Mouse (Mus musculus) embryonic facial prominence, embryonic 15.5 days (tissue): ENCODE results near the gene Tsc22d4. TPM values are rescaled to one million over a fixed set of nuclear protein-coding genes. Genes with fewer than 3 reads are reported as not detected.

Experiments used
- ATAC-seq: fragments of 200-750 bp; cut with Nextera tagmentation; 2 replicates; pipeline ENCODE4 v1.8.0; 2017; ENCODE audit warnings: low read depth, moderate TSS enrichment; ENCODE audit not compliant: insufficient number of reproducible peaks, low FRiP score, low TSS enrichment
- H3K27ac ChIP-seq: fragments of 300-500 bp; sonication (generic); replicated peaks from 2 replicates; pipeline ENCODE4 v1.5.1; 2015; ENCODE audit warnings: mild to moderate bottlenecking, inconsistent platforms
- H3K27me3 ChIP-seq: fragments of 300-500 bp; sonication (generic); 2 replicates; pipeline ENCODE4 v1.6.1; 2015; ENCODE audit warnings: inconsistent platforms
- H3K36me3 ChIP-seq: fragments of 300-500 bp; sonication (generic); 2 replicates; pipeline ENCODE4 v1.6.1; 2015; ENCODE audit warnings: mild to moderate bottlenecking, inconsistent platforms
- H3K4me1 ChIP-seq: fragments of 300-500 bp; sonication (generic); 2 replicates; pipeline ENCODE4 v1.6.1; 2015; ENCODE audit warnings: inconsistent platforms
- H3K4me2 ChIP-seq: fragments of 300-500 bp; sonication (generic); replicated peaks from 2 replicates; pipeline ENCODE4 v1.6.1; 2015; ENCODE audit warnings: mild to moderate bottlenecking, inconsistent platforms
- H3K4me3 ChIP-seq: fragments of 300-500 bp; sonication (generic); replicated peaks from 2 replicates; pipeline ENCODE4 v1.5.1; 2015; ENCODE audit warnings: mild to moderate bottlenecking, inconsistent platforms
- H3K9ac ChIP-seq: fragments of 300-500 bp; sonication (generic); 2 replicates; pipeline ENCODE4 v1.6.1; 2015; ENCODE audit warnings: inconsistent platforms
- H3K9me3 ChIP-seq: fragments of 300-500 bp; sonication (generic); replicated peaks from 2 replicates; pipeline ENCODE4 v1.6.1; 2016; ENCODE audit warnings: inconsistent platforms
- WGBS: fragments of 180-500 bp; shearing (Covaris S2); methylation state at CpG from one replicate; pipeline ENCODE4 v1.1.7; 2015; 5-methylcytosine and 5-hydroxymethylcytosine counted together
- polyA plus RNA-seq: library from polyadenylated mRNA; unstranded; fragments of >200 nt; fragmentation: Nextera tagmentation; extraction: Ambion mirVana; gene quantifications from 2 replicates; pipeline ENCODE4 v1.2.1, GENCODE M21; 2015

Gene Tsc22d4
- polyA plus RNA-seq, 1 experiment from 2014 or later: 175 TPM

- Histone ChIP-seq H3K4me1 (peaks cover 40% of the 10 kb centered on the region), H3K9me3 (no peaks in the 10 kb centered on the region), H3K4me2 (no peak overlapping the region), H3K36me3 (peaks cover 61% of the 10 kb centered on the region), H3K4me3 (no peak overlapping the region), H3K9ac (no peak overlapping the region), H3K27me3 (no peaks in the 10 kb centered on the region), H3K27ac (no peak overlapping the region)
- 83% methylated on average over 6 of the region's 6 CpGs for WGBS
- no peak for ATAC-seq
Measured at GRCm38 (mm10) chr5:137751988-137752387, 6.5 kb downstream of the Tsc22d4 start.

GRCm38 (mm10) chr5:137753111-137753832 is 7.7 kb downstream of the Tsc22d4 start:
- Histone ChIP-seq H3K4me3 (no peak overlapping the region), H3K36me3 (peaks cover 68% of the 10 kb centered on the region), H3K9me3 (no peaks in the 10 kb centered on the region), H3K4me1 (peaks cover 37% of the 10 kb centered on the region), H3K27ac (no peak overlapping the region), H3K9ac (no peak overlapping the region), H3K27me3 (no peaks in the 10 kb centered on the region), H3K4me2 (no peak overlapping the region)
- 71% methylated on average over 13 of the region's 13 CpGs for WGBS
- no peak for ATAC-seq

DNA sequence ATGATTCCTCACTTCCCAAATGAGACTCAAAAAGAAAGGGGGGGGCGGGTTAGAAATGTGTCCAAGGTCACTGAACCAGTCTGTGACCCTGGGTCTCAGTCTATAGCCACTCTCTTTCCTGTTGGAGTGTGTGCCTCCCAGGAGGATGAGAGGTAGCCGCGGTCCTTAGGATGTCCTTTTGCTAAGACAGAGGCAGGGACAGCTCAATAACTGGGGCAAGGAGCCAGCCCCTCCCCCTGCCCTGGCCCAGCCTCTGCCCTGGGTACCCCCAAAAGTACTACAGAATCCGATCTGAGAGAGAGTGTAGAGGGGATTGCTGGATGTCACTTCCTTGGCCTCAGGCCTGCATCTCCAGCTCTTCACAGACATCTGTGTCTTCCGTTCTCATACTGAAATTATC is 9.9 kb downstream of the Tsc22d4 start:
- H3K4me2 ChIP-seq: no peak overlapping the region
- H3K27me3 ChIP-seq: no peaks in the 10 kb centered on the region
- no peak overlapping the region for H3K4me3 ChIP-seq
- no peak overlapping the region; the same call in 1 of the 2 replicates for H3K27ac ChIP-seq
- H3K9ac ChIP-seq: no peak overlapping the region
- no peak for ATAC-seq
- H3K4me1 ChIP-seq: peaks cover 43% of the 10 kb centered on the region
- WGBS: 82% methylated on average over 5 of the region's 5 CpGs
- peaks cover 74% of the 10 kb centered on the region for H3K36me3 ChIP-seq
- H3K9me3 ChIP-seq: no peaks in the 10 kb centered on the region

GRCm38 (mm10) chr5:137756106-137756505 is 10.6 kb downstream of the Tsc22d4 start:
- no peak overlapping the region for H3K4me3 ChIP-seq
- H3K27me3 ChIP-seq: no peaks in the 10 kb centered on the region
- H3K9me3 ChIP-seq: no peaks in the 10 kb centered on the region
- no peak overlapping the region for H3K9ac ChIP-seq
- peaks cover 68% of the 10 kb centered on the region for H3K36me3 ChIP-seq
- WGBS: 69% methylated on average over 3 of the region's 3 CpGs
- H3K4me2 ChIP-seq: no peak overlapping the region
- no peak overlapping the region for H3K27ac ChIP-seq
- peaks cover 45% of the 10 kb centered on the region for H3K4me1 ChIP-seq
- ATAC-seq: no peak

- WGBS: 45% methylated on average over 10 of the region's 10 CpGs
- ATAC-seq: no peak
- peaks cover 58% of the 10 kb centered on the region for H3K36me3 ChIP-seq
Measured at GRCm38 (mm10) chr5:137756882-137757661, 11.5 kb downstream of the Tsc22d4 start.

GRCm38 (mm10) chr5:137757887-137758286 is 12.4 kb downstream of the Tsc22d4 start:
- Histone ChIP-seq H3K27me3 (no peaks in the 10 kb centered on the region), H3K9me3 (no peaks in the 10 kb centered on the region), H3K36me3 (peaks cover 53% of the 10 kb centered on the region), H3K27ac (no peak overlapping the region), H3K4me3 (no peak overlapping the region), H3K4me1 (peaks cover 43% of the 10 kb centered on the region), H3K4me2 (no peak overlapping the region), H3K9ac (no peak overlapping the region)
- 0 out of 2 replicates have a peak, but pooled peaks have one; percentile 9 for ATAC-seq
- 77% methylated on average over 6 of the region's 6 CpGs for WGBS

More at GRCm38 (mm10) chr5:137756882-137757661, 11.5 kb downstream of the Tsc22d4 start:
- peaks cover 45% of the 10 kb centered on the region for H3K4me1 ChIP-seq
- no peaks in the 10 kb centered on the region for H3K27me3 ChIP-seq
- no peak overlapping the region for H3K4me3 ChIP-seq
- H3K9me3 ChIP-seq: no peaks in the 10 kb centered on the region
- no peak overlapping the region for H3K4me2 ChIP-seq
- H3K27ac ChIP-seq: no peak overlapping the region
- no peak overlapping the region for H3K9ac ChIP-seq

DNA sequence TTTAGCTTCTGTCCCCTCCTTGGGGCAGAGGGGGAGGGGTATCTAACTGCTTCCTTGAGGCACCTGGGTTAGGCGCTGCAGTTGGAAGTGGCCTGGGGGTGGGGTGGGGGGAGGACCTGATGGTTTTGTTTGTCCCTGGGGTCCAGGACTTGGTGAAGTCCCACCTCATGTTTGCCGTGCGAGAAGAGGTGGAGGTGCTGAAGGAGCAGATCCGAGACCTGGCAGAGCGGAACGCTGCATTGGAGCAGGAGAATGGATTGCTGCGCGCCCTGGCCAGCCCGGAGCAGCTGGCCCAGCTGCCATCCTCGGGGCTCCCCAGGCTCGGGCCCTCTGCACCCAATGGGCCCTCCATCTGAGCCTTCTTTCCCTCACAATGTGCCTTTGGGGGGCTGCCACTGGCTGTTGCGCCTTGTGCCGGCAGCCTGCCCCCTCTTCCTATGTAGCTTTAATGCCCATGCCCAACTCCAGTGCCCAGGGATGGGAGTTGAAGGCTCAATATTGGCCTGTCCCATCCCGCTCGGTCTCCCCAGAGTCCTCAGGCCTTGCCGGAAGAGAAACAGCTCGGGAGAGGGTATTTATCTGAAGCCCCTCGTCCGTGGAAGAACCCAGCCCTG is 13.5 kb downstream of the Tsc22d4 start:
- H3K4me3 ChIP-seq: no peak overlapping the region
- 83% methylated on average over 19 of the region's 19 CpGs for WGBS
- H3K27ac ChIP-seq: peak overlapping the region; percentile 68
- no peak for ATAC-seq
- H3K9me3 ChIP-seq: no peaks in the 10 kb centered on the region
- H3K4me2 ChIP-seq: no peak overlapping the region
- peaks cover 40% of the 10 kb centered on the region for H3K4me1 ChIP-seq
- H3K27me3 ChIP-seq: no peaks in the 10 kb centered on the region
- H3K36me3 ChIP-seq: peaks cover 43% of the 10 kb centered on the region
- no peak overlapping the region for H3K9ac ChIP-seq

DNA sequence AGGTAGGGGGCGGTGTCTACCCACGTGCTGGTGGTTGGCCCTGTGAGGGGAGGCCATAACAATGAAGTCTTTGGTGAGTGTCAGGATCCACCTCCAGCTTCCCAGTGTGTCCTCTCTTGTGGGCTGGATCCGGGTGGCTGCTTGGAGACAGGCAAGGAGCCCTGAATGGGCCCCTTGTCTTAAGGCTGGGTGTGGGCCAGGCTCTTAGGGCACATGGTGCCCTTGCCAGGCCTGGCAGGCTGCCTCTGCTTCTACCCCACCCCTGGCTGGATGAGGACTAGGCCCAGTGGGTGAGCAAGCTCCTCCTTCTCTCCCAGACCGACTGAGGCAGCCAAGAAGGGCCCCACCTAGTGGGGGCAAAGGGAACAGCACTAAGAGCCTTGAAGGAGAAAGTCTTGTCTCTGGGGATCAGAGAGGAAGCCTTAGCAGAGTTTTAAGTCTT is 14.5 kb downstream of the Tsc22d4 start:
- Histone ChIP-seq H3K27me3 (no peaks in the 10 kb centered on the region), H3K4me2 (no peak overlapping the region), H3K9ac (no peak overlapping the region), H3K9me3 (no peaks in the 10 kb centered on the region), H3K36me3 (peaks cover 39% of the 10 kb centered on the region), H3K4me1 (peaks cover 40% of the 10 kb centered on the region), H3K27ac (peak overlapping the region; percentile 68), H3K4me3 (no peak overlapping the region)
- peak; percentile 81 for ATAC-seq
- WGBS: 26% methylated on average over 4 of the region's 4 CpGs

- H3K27me3 ChIP-seq: no peaks in the 10 kb centered on the region
- no peak for ATAC-seq
- 0 out of 2 replicates have a peak, but pooled peaks cover 2% of the 10 kb centered on the region for H3K36me3 ChIP-seq
- no peak overlapping the region for H3K27ac ChIP-seq
- H3K9ac ChIP-seq: no peak overlapping the region
- no peak overlapping the region for H3K4me3 ChIP-seq
- H3K4me2 ChIP-seq: no peak overlapping the region
- peaks cover 8% of the 10 kb centered on the region for H3K4me1 ChIP-seq
- WGBS: 54% methylated on average over 9 of the region's 9 CpGs
- H3K9me3 ChIP-seq: no peaks in the 10 kb centered on the region
Measured at GRCm38 (mm10) chr5:137764609-137765340, 19.2 kb downstream of the Tsc22d4 start.

DNA sequence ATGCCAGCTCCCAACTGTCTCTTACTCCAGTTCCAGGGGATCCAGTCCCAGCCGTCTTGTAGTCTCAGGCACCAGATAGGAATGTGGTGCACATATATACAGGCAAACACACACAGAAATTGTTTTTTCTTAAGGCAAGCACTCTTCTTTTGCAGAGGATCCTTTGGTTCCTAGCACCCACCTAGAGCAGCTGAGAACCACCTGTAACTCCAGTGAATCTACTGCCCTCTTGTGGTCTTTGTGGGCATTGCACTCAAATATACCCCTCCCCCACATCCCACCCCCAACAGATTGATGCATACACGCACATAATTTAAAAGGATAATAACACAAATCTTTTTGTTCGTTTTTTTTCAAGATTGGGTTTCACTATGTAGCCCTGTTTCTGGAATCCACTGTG is 20.7 kb downstream of the Tsc22d4 start:
- Histone ChIP-seq H3K4me2 (no peak overlapping the region), H3K27ac (no peak overlapping the region), H3K27me3 (no peaks in the 10 kb centered on the region), H3K4me1 (no peaks in the 10 kb centered on the region), H3K9me3 (no peaks in the 10 kb centered on the region), H3K4me3 (no peak overlapping the region), H3K36me3 (0 out of 2 replicates have a peak, but pooled peaks cover 2% of the 10 kb centered on the region), H3K9ac (no peak overlapping the region)
- no peak for ATAC-seq
- 64% methylated on average over 3 of the region's 3 CpGs for WGBS

- no peak for ATAC-seq
- Histone ChIP-seq H3K4me3 (no peak overlapping the region), H3K4me1 (no peaks in the 10 kb centered on the region), H3K4me2 (no peak overlapping the region), H3K27me3 (no peaks in the 10 kb centered on the region), H3K9ac (no peak overlapping the region), H3K27ac (no peak overlapping the region), H3K36me3 (no peaks in the 10 kb centered on the region), H3K9me3 (no peaks in the 10 kb centered on the region)
- 57% methylated on average over 1 of the region's 1 CpGs for WGBS
Measured at GRCm38 (mm10) chr5:137768475-137768874, 22.9 kb downstream of the Tsc22d4 start.
